ENCODE assay signal across 20 mouse cellular contexts in genomic region chr3:154057464-154057863, GRCm38 (mm10).
A peak's percentile ranks its signal among the peaks of the same experiment; 100 is the strongest.
DNase-seq lines count a peak whose midpoint lies in the region; ATAC-seq and TF ChIP-seq lines count a peak whose summit lies in the region.
"Had no signal": no experiment of that assay in that cellular context is flagged by ENCODE, and none has a peak within 500 bp of the region (broad histone marks: within the 10 kb centered on the region; RNA-seq: fewer than 3 reads in every experiment).

No protein-coding gene starts in this region.

- H3K27ac ChIP-seq in liver, postnatal 0 days (ENCODE audit: low read depth): no peak overlapping the region
- no peak overlapping the region for H3K27ac ChIP-seq in liver, embryonic 12.5 days
- no peak overlapping the region for H3K27ac ChIP-seq in liver, embryonic 16.5 days (ENCODE audit: low read length)
- no peak overlapping the region for H3K27ac ChIP-seq in midbrain, embryonic 16.5 days (ENCODE audit: low read length)
- H3K27ac ChIP-seq: embryonic facial prominence, embryonic 15.5 days; forebrain, embryonic 10.5 days; forebrain, embryonic 15.5 days; hindbrain, embryonic 10.5 days; hindbrain, embryonic 14.5 days had no signal

- no peaks in the 10 kb centered on the region for H3K4me1 ChIP-seq in liver, postnatal 0 days (ENCODE audit: insufficient read depth)
- H3K4me1 ChIP-seq in liver, embryonic 12.5 days: peaks cover 19% of the 10 kb centered on the region
- peaks cover 15% of the 10 kb centered on the region for H3K4me1 ChIP-seq in liver, embryonic 16.5 days (ENCODE audit: control insufficient read depth, low read depth, low read length)
- 0 out of 2 replicates have a peak, but pooled peaks cover 3% of the 10 kb centered on the region for H3K4me1 ChIP-seq in midbrain, embryonic 16.5 days (ENCODE audit: control insufficient read depth, insufficient read depth, low read length)
- H3K4me1 ChIP-seq: embryonic facial prominence, embryonic 15.5 days; forebrain, embryonic 15.5 days had no signal

- no peaks in the 10 kb centered on the region for H3K27me3 ChIP-seq in liver, postnatal 0 days (ENCODE audit: insufficient read depth, low read length)
- peaks cover 4% of the 10 kb centered on the region; the same call in 1 of the 2 replicates for H3K27me3 ChIP-seq in liver, embryonic 12.5 days (replicated peaks)
- no peaks in the 10 kb centered on the region for H3K27me3 ChIP-seq in liver, embryonic 16.5 days (ENCODE audit: control insufficient read depth, insufficient read depth, low read depth, low read length)
- no peaks in the 10 kb centered on the region for H3K27me3 ChIP-seq in midbrain, embryonic 16.5 days (ENCODE audit: control insufficient read depth, insufficient read depth, low read depth, low read length)
- H3K27me3 ChIP-seq: embryonic facial prominence, embryonic 15.5 days; forebrain, embryonic 15.5 days; heart, embryonic 12.5 days had no signal

- 46% methylated on average over 2 of the region's 2 CpGs for WGBS in liver, postnatal 0 days (ENCODE audit: insufficient replicate concordance)
- WGBS in liver, embryonic 12.5 days (ENCODE audit: insufficient replicate concordance): 28% methylated on average over 2 of the region's 2 CpGs
- whole genome bisulfite sequencing in liver, embryonic 16.5 days (ENCODE audit: insufficient replicate concordance): 35% methylated on average over 2 of the region's 2 CpGs
- WGBS in midbrain, embryonic 16.5 days: 79% methylated on average over 2 of the region's 2 CpGs

- no peak overlapping the region for H3K4me2 ChIP-seq in liver, postnatal 0 days (ENCODE audit: low read depth, low read length)
- H3K4me2 ChIP-seq in liver, embryonic 12.5 days: peak overlapping the region; percentile 46; the same call in 1 of the 2 replicates
- no peak overlapping the region for H3K4me2 ChIP-seq in liver, embryonic 16.5 days (ENCODE audit: low read depth, low read length)
- no peak overlapping the region for H3K4me2 ChIP-seq in midbrain, embryonic 16.5 days (ENCODE audit: low read length)
- H3K4me2 ChIP-seq: embryonic facial prominence, embryonic 15.5 days; forebrain, embryonic 15.5 days; heart, embryonic 12.5 days; hindbrain, embryonic 14.5 days had no signal

- no peak overlapping the region for H3K9ac ChIP-seq in liver, postnatal 0 days (replicated peaks)
- H3K9ac ChIP-seq in liver, embryonic 12.5 days: no peak overlapping the region
- no peak overlapping the region for H3K9ac ChIP-seq in liver, embryonic 16.5 days (ENCODE audit: low read depth, low read length)
- H3K9ac ChIP-seq in midbrain, embryonic 16.5 days (ENCODE audit: low read depth, low read length): no peak overlapping the region
- H3K9ac ChIP-seq: embryonic facial prominence, embryonic 15.5 days; forebrain, embryonic 15.5 days; heart, embryonic 12.5 days; hindbrain, embryonic 14.5 days had no signal

- H3K36me3 ChIP-seq in liver, postnatal 0 days (replicated peaks; ENCODE audit: insufficient read depth, low read length): no peaks in the 10 kb centered on the region
- H3K36me3 ChIP-seq in liver, embryonic 12.5 days: no peaks in the 10 kb centered on the region
- H3K36me3 ChIP-seq in liver, embryonic 16.5 days (ENCODE audit: control insufficient read depth, insufficient read depth): no peaks in the 10 kb centered on the region
- H3K36me3 ChIP-seq in midbrain, embryonic 16.5 days (ENCODE audit: control insufficient read depth, insufficient read depth, low read length): no peaks in the 10 kb centered on the region
- H3K36me3 ChIP-seq: embryonic facial prominence, embryonic 15.5 days; forebrain, embryonic 10.5 days; forebrain, embryonic 15.5 days; heart, embryonic 12.5 days; hindbrain, embryonic 10.5 days had no signal

- no peak overlapping the region for H3K4me3 ChIP-seq in liver, postnatal 0 days (ENCODE audit: low read depth, low read length)
- no peak overlapping the region for H3K4me3 ChIP-seq in liver, embryonic 12.5 days
- H3K4me3 ChIP-seq in liver, embryonic 16.5 days (ENCODE audit: low read depth, low read length): no peak overlapping the region
- H3K4me3 ChIP-seq in midbrain, embryonic 16.5 days (ENCODE audit: low read depth, low read length): no peak overlapping the region
- H3K4me3 ChIP-seq: embryonic facial prominence, embryonic 15.5 days; erythroblast, embryonic 14.5 days; forebrain, embryonic 10.5 days; forebrain, embryonic 15.5 days; heart, embryonic 12.5 days; hindbrain, embryonic 10.5 days had no signal

- ATAC-seq in liver, postnatal 0 days: no peak
- ATAC-seq in liver, embryonic 12.5 days: peak; percentile 81
- ATAC-seq in liver, embryonic 16.5 days (ENCODE audit: low read depth): peak; percentile 71
- ATAC-seq in midbrain, embryonic 16.5 days: no peak
- ATAC-seq: forebrain, embryonic 15.5 days had no signal

- no peaks in the 10 kb centered on the region for H3K9me3 ChIP-seq in liver, postnatal 0 days (ENCODE audit: low read length)
- H3K9me3 ChIP-seq in liver, embryonic 12.5 days (replicated peaks): no peaks in the 10 kb centered on the region
- no peaks in the 10 kb centered on the region for H3K9me3 ChIP-seq in liver, embryonic 16.5 days (replicated peaks; ENCODE audit: control insufficient read depth, low read length)
- H3K9me3 ChIP-seq in midbrain, embryonic 16.5 days (replicated peaks; ENCODE audit: control insufficient read depth, low read length, poor library complexity, severe bottlenecking): no peaks in the 10 kb centered on the region
- H3K9me3 ChIP-seq: embryonic facial prominence, embryonic 15.5 days; forebrain, embryonic 10.5 days; forebrain, embryonic 15.5 days; heart, embryonic 12.5 days; hindbrain, embryonic 10.5 days had no signal

- no peak for TF ChIP-seq EP300 in liver, postnatal 0 days (IDR thresholded peaks at IDR 0.05; ENCODE audit: low read depth)

- DNase-seq in liver: peak; percentile 15
- DNase-seq in liver, postnatal 0 days: no peak
- no peak for DNase-seq in MN1 (ENCODE audit: low spot score)
- DNase-seq: adrenal gland, adult 8-10 months; adrenal gland, postnatal 36 days; cerebellum, adult 11-12 months; cerebellum, adult 9-10 months; cerebellum, postnatal 36 days; embryo, embryonic 11 days; gastrocnemius, postnatal 10 days had no signal

- no peak for TF ChIP-seq CTCF in liver, postnatal 0 days (IDR thresholded peaks at IDR 0.05; ENCODE audit: low read depth)

Comparison
In these comparisons a context has a peak if more than half of its experiments do, and no peak if none do; other contexts are left out.
1. ATAC-seq: peak in liver, embryonic 12.5 days (single experiment) and liver, embryonic 16.5 days (single experiment); none in liver, postnatal 0 days (single experiment) and midbrain, embryonic 16.5 days (single experiment).